Mouse (Mus musculus) brain, embryonic 14.5 days (tissue): ENCODE data around the gene Tmem120b. TPM values are rescaled to one million over a fixed set of nuclear protein-coding genes. Genes with fewer than 3 reads are reported as not detected.

Experiments used
- DNase-seq: peaks from one replicate; pipeline ENCODE4 v3.0.0-alpha.2; 2011; ENCODE audit warnings: low read depth
- CTCF ChIP-seq: fragments of 200-500 bp; IDR thresholded peaks from 2 replicates; pipeline ENCODE4 v1.5.1; 2012; ENCODE audit warnings: inconsistent platforms, mild to moderate bottlenecking, moderate library complexity, borderline replicate concordance; ENCODE audit not compliant: insufficient read depth, insufficient read length; ENCODE audit errors: extremely low read depth
- POLR2A ChIP-seq: fragments of 200-500 bp; IDR thresholded peaks from 2 replicates; pipeline ENCODE4 v1.6.1; 2012; ENCODE audit warnings: mild to moderate bottlenecking, inconsistent platforms, borderline replicate concordance; ENCODE audit not compliant: poor library complexity, insufficient read depth, insufficient read length, severe bottlenecking; ENCODE audit errors: extremely low read depth
- polyA plus RNA-seq: library from polyadenylated mRNA; depleted of rRNA; stranded (reverse); fragments of >200 nt; gene quantifications from 2 replicates; pipeline ENCODE4 v1.2.3, GENCODE M21; 2012

Tmem120b gene
- polyA plus RNA-seq, 1 experiment: 13.9 TPM

DNA sequence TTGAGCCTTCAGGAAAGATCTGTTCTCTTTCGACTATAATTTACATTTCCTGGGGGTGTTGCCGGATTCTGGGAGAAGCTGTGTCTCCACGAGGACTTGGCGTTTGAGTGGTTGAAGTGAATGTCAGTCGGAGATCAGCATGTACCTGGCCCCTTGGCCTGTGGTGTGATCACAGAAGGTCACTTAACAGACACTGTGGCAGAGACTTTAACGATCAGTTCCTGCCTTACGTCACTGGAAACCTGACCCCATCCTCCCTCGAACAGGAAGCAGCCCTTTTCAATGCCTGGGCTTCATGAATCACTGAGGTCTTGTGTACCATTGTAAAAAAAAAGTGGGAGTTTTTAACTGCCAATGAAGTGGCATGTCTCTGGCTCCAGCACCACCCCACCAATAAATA, 11.8 kb downstream of the Tmem120b start:
- no peak for TF ChIP-seq CTCF
- TF ChIP-seq POLR2A: no peak
- DNase-seq: no peak

DNA sequence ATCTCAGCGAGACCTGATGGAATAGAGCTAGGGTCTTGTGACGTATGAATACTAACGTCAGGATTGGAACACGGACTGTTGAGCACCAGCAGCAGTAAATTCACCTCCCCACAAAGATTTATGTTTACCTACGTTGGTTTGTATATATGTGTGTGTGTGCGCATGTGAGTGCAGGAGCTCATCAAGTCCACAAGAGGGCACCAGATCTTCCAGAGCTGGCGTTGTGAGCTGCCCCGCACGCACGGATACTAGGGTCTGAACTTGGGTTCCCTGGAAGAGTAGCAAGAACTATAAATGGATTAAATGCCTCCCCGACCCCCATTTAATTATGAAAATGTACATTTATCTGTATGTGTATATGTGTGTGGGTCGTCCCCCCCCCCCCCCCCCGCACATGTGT, 12.3 kb downstream of the Tmem120b start:
- no peak for DNase-seq
- TF ChIP-seq POLR2A (no peak), CTCF (0 out of 2 replicates have a peak, but pooled peaks have one; percentile 1)

DNA sequence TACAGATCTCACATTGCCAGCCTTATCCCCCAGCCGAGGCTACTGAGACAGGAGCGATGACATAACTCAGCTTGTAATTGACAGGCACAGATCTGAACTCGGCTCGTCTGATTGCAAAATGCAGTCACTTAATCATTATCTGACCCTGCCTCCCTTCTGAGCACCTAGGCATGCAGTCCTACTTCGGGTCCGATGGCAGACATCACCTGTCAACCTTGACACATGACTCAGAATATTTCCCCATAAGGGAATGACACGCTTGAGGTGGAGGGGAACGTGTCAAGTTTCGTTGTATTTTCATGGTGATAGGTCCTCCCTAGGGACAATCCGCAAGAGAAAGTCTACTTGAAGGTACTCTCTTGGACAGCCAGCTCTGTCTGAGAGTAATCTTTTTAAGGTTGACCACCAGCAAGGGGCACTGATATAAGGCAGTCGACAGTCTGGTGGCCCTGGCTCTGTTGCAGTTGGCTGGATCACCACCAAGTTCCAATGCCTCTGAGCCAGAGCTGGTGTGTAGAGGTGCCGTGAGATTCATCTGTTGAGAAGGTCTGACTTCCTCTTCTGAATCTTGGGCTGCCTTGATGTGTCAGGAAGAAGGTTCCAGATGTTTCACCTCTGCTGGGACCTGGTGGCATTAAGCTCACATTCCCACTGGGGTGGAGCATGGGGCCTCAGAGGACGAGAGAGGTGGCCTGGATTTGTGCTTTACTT, 15.3 kb downstream of the Tmem120b start:
- peak; percentile 27 for DNase-seq
- no peak for TF ChIP-seq POLR2A
- TF ChIP-seq CTCF: no peak

DNA sequence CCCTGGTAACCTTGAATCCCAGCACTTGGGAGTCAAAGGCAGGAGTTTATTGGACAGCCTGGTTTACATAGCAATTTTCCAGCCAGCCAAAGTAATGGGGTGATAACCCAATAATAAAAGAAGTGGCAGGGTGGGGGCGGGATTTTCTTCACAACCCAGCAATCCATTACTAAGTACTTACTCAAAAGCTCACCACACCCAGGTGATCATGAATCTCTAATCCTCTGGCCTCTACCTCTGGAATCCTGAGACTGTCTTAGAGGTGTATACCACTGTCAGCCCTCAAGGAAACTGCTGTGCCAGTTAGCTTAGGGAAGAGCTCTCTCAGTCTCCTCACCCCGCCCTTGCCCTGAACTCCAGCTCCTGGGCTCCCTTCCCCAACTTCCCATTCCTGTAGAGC, 18.3 kb downstream of the Tmem120b start:
- no peak for TF ChIP-seq CTCF
- TF ChIP-seq POLR2A: no peak

DNA sequence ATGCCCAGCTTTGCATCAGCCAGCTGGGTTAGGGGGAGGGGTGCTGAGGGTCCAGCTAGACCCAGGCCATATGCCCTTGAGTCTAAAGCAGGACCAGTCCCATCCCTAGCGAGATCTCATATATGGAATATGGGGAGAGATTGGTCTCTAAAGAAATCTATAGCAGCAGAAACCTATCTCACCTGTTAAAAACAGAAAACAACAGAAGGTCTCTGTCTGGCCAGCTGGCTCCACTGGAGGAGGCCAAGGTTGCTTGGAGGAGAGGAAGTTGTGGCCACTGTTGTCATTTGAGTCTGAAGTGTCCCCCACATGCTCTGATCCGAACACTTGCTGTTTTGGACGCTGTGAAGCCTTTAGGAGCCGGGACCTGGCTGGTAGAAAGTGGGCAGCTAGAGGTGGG, 20.6 kb downstream of the Tmem120b start:
- DNase-seq: no peak
- TF ChIP-seq CTCF (no peak), POLR2A (no peak)

More for the DNA sequence above, 18.3 kb downstream of the Tmem120b start:
- no peak for DNase-seq

DNA sequence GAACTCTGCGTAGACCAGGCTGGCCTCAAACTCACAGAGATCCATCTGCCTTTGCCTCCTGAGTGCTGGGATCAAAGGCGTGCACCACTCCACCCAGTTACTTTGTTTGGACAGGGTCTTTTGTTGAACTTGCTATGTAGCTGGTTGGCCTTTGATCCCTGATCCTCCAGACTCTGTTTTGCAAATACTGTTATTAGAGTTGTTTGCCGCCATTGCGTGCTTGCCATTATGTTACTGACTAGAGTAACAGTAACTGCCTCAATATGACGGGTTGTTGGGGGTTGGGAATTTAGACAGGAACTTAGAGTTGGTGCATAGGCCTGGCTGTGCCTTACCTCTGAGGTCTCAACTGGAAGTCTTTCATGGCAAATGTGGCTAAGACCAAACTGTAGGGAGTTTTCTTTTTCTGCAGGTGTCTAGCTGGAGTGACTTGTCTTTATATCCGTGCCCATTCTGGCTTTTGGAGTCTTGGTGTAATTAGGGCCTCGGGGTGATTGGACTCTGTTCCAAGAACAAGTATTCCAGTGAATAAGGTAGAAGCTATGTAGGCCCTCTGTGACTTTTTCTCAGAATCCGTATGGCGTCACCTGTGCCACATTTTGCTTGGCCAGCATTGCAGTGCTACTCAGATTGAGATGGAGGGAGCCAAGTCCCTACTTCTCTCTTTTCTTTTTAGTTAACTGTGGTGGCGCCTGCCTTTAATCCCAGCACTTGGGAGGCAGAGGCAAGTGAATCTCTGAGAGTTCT, 22.5 kb downstream of the Tmem120b start:
- no peak for DNase-seq
- TF ChIP-seq CTCF (no peak), POLR2A (no peak)

DNA sequence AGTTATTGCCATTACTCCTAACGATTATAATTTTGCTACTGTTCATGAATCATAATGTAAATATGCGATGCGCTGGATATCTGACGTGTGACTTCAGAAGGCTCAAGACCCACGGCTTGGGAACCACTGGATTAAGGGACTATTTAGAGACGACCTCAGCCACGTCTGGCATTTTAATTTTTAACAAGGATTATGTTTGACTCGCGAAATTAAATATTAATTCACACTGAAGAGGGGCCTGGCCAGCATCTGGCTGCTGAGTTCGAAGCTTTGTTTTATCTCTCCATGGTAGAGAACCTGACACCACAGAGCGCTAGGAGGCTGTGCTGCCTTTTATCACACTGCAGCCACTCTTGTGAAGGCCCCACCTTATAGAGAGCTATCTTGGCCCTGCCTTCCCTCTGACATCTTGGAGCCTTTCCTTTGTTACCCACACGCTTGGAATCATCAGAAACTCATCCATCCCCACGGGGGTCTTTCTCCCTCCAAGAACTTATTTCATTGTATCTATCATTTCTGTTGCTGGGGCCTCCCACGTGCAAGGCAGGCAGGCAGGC, 24.9 kb downstream of the Tmem120b start:
- no peak for TF ChIP-seq CTCF
- no peak for TF ChIP-seq POLR2A
- DNase-seq: no peak

DNA sequence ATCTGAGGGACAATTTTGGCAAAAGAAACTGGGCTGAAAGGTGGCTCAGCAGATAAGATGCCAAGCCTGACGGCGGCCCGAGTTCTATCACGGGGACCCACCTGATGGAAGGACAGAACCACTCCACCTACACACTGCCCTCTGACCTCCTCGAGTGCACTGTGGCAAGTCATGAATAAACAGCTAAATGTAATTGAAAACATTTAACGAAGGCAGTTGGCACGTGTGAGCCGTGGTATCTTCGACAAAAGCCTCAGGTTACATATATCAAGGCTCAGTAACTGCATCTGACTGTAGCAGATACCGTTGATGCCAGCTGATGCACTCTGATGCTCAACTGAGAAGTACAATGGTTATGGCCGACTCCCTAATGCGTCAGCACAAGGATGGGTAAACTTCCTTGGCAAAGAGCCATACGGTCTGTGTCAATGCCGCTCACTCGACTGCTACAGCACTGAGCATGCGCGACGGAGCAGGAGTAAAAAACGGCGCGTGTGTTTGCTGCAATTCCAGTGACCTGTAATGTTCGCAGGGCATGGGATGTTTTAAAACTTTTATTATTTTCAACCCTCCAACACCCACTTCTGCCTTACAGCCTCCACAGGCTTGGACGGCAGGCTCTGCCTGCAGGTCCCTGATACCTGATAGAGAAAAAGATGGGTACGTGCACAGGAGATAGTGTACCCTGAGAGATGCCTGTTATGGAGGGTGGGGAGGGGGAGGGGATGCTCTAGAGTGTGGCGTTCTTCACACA, 26.2 kb downstream of the Tmem120b start:
- TF ChIP-seq POLR2A (no peak), CTCF (no peak)
- DNase-seq: peak; percentile 63

DNA sequence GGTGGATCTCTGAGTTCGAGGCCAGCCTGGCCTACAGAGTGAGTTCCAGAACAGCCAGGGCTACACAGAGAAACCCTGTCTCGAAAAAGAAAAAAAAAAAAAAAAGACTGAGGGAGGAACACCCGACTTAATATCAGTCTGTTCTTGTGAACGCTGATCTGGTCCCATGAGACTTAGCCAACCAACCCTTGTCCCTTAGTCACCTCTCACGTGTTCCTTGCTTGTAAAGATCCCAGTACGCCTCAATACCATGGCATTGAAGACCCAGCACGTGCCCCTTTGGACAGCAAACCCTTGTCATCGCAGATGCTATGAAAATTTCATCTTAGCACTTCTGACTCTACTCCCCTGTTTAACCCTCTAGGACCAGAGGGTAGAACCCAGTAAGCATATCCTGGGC, 28.1 kb downstream of the Tmem120b start:
- no peak for DNase-seq
- no peak for TF ChIP-seq CTCF
- no peak for TF ChIP-seq POLR2A

DNA sequence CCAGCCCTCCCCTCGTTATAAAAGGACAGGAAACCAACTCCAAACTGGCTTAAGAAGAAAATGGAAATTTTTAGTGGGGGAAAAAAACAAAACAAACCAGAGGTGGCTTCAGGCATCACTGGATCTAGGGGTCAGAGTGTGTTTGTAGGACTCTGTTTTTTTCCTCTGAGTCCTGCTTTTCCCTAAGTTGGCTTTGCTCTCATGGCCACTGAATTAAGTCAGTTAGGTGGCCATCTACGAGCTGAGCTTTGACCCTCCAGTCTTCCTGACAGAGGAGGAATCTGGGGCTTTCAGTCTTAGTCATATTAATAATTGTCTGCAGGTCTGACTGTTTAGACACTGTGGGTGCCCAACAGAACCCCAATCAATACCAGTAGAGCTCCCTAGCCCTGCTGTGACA, 30.3 kb downstream of the Tmem120b start:
- no peak for TF ChIP-seq CTCF
- DNase-seq: no peak

DNA sequence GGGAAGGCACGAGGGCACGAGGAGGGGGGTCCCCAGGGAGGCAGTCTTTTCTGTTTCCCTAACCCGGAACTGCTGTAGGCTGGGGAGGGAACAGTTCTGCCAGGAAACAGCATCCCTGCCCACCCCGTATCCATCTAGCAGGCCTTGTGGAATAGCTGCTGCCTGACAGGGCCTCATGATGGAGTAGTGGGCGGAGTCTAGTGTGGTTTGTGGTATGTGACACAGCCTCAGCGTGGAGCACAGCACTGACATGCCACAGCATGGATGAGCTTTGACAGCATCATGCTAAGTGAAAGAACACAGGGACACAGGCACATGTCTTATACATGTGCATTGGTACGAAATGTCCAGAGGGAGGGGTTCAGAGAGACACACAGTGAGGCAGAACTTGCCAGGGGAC, 34.2 kb downstream of the Tmem120b start:
- TF ChIP-seq CTCF (no peak), POLR2A (no peak)
- DNase-seq: no peak
